Mouse (Mus musculus) neural tube, embryonic 15.5 days (tissue): ENCODE results near the gene Tmem151a. TPM values are rescaled to one million over a fixed set of nuclear protein-coding genes. Genes with fewer than 3 reads are reported as not detected.
"Not testable (repeated sequence)": the region's sequence is repeated elsewhere in the genome, so short reads cannot be mapped to it uniquely, and the experiment has no call there.

Experiments used
- ATAC-seq: fragments of 200-750 bp; cut with Nextera tagmentation; 2 replicates; pipeline ENCODE4 v1.8.0; 2017; ENCODE audit warnings: mild to moderate bottlenecking, moderate TSS enrichment, moderate library complexity; ENCODE audit not compliant: low FRiP score
- H3K27ac ChIP-seq: fragments of 300-500 bp; sonication (generic); replicated peaks from 2 replicates; pipeline ENCODE4 v1.5.1; 2015; ENCODE audit warnings: mild to moderate bottlenecking, inconsistent platforms
- H3K27me3 ChIP-seq: fragments of 300-500 bp; sonication (generic); replicated peaks from 2 replicates; pipeline ENCODE4 v1.6.1; 2015; ENCODE audit warnings: inconsistent platforms
- H3K36me3 ChIP-seq: fragments of 300-500 bp; sonication (generic); 2 replicates; pipeline ENCODE4 v1.6.1; 2015; ENCODE audit warnings: inconsistent platforms
- H3K4me1 ChIP-seq: fragments of 300-500 bp; sonication (generic); 2 replicates; pipeline ENCODE4 v1.6.1; 2015; ENCODE audit warnings: inconsistent platforms
- H3K4me2 ChIP-seq: fragments of 300-500 bp; sonication (generic); 2 replicates; pipeline ENCODE4 v1.6.1; 2015; ENCODE audit warnings: inconsistent platforms, mild to moderate bottlenecking, moderate library complexity
- H3K4me3 ChIP-seq: fragments of 300-500 bp; sonication (generic); replicated peaks from 2 replicates; pipeline ENCODE4 v1.5.1; 2015; ENCODE audit warnings: mild to moderate bottlenecking, inconsistent platforms
- H3K9ac ChIP-seq: fragments of 300-500 bp; sonication (generic); replicated peaks from 2 replicates; pipeline ENCODE4 v1.6.1; 2015; ENCODE audit warnings: mild to moderate bottlenecking, inconsistent platforms
- H3K9me3 ChIP-seq: fragments of 300-500 bp; sonication (generic); replicated peaks from 2 replicates; pipeline ENCODE4 v1.6.1; 2016; ENCODE audit warnings: inconsistent platforms
- WGBS: fragments of 180-500 bp; shearing (Covaris S2); methylation state at CpG from one replicate; pipeline ENCODE4 v1.1.7; 2015; ENCODE audit warnings: mixed read lengths; 5-methylcytosine and 5-hydroxymethylcytosine counted together
- polyA plus RNA-seq: library from polyadenylated mRNA; unstranded; fragments of >200 nt; fragmentation: Nextera tagmentation; extraction: Ambion mirVana; gene quantifications from 2 replicates; pipeline ENCODE4 v1.2.1, GENCODE M21; 2015

The Tmem151a gene
- polyA plus RNA-seq, 1 experiment from 2014 or later = 38.5 TPM

DNA sequence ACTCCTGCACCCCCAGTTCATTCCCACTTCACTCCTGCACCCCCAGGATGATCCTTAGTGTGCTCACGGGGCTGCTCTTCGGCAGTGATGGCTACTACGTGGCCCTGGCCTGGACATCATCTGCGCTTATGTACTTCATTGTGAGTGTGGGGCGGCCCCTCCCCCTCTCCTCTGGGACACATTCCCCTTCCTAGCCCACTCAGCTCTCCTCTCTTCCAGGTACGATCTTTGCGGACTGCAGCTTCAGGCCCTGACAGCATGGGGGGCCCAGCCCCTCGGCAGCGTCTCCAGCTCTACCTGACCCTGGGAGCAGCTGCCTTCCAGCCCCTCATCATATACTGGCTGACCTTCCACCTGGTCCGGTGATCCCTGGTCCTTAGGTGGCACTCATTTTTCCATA, 6.8 kb upstream of the Tmem151a start:
- ATAC-seq = no peak
- Histone ChIP-seq H3K4me1 (peaks cover 73% of the 10 kb centered on the region), H3K4me3 (no peak overlapping the region), H3K9me3 (no peaks in the 10 kb centered on the region), H3K9ac (0 out of 2 replicates have a peak overlapping the region, but pooled peaks have one; percentile 5), H3K4me2 (no peak overlapping the region), H3K36me3 (peaks cover 39% of the 10 kb centered on the region), H3K27me3 (no peaks in the 10 kb centered on the region), H3K27ac (0 out of 2 replicates have a peak overlapping the region, but pooled peaks have one; percentile 5)
- WGBS = 83% methylated on average over 10 of the region's 10 CpGs

- H3K4me2 ChIP-seq = peak overlapping the region; percentile 84
- 85% methylated on average over 4 of the region's 4 CpGs for WGBS
- ATAC-seq = no peak
- H3K36me3 ChIP-seq = peaks cover 39% of the 10 kb centered on the region
- peak overlapping the region; percentile 69 for H3K4me3 ChIP-seq
- no peak overlapping the region for H3K27ac ChIP-seq
- H3K4me1 ChIP-seq = peaks cover 62% of the 10 kb centered on the region
- H3K9me3 ChIP-seq = no peaks in the 10 kb centered on the region
- H3K27me3 ChIP-seq = peaks cover 21% of the 10 kb centered on the region
- H3K9ac ChIP-seq = peak overlapping the region; percentile 71
Observed at GRCm38 (mm10) chr19:5089324-5089723, 4.0 kb upstream of the Tmem151a start.

DNA sequence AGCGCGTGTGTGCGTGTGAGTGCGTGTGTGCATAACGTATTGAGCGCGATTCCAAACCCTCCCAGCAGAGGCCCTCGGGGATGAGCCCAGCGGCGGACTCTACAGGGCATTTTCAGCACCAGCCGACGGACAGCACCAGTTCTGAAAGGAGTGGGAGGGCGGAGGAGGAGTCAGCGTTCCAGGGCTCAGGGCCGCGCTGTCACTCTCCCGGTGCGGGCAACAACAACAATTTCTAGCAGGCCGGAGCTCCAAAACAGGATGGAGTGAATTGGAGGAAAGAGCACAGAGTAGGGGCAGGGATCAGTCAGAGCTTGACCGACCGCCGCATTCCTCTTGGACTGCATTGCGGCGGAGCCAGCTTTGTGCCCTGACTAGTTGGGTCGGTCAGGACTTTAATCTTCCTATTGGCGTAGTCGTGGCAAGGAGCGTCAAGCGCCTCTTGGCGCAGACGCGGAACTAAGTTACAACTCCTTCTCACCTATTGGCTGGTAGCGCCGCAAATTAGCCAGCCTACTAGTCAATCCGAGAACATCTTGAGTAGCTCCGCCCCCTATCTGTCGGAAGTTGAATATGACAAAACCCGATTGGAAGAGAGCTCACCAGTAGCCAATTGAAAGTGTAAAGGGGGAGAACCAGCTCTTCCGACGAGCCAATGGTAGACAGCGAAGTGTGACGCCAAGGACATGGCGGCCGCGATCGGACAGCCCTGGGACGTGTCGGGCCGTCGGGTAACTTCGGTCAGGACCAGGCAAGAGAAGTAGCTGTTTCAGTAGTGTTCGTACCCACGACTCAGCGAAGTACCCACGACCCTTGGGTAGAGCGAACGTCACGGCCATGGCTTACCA, 2.8 kb upstream of the Tmem151a start, which contains the start of gene Yif1a:
Gene Yif1a (plus strand): TSS at position 655 of the 845 bp plus-strand sequence.
- no peaks in the 10 kb centered on the region for H3K9me3 ChIP-seq
- peak within 1 kb of the TSS; percentile 93 for H3K27ac ChIP-seq
- H3K4me1 ChIP-seq = peaks cover 55% of the 10 kb centered on the region
- under 1% methylated on average over 58 of the region's 58 CpGs for WGBS
- H3K4me3 ChIP-seq = peak within 1 kb of the TSS; percentile 69
- H3K9ac ChIP-seq = peak within 1 kb of the TSS; percentile 71
- H3K4me2 ChIP-seq = peak within 1 kb of the TSS; percentile 84
- peak; percentile 91 for ATAC-seq
- H3K36me3 ChIP-seq = peaks cover 32% of the 10 kb centered on the region
- peaks cover 32% of the 10 kb centered on the region for H3K27me3 ChIP-seq

- Histone ChIP-seq H3K4me1 (peaks cover 44% of the 10 kb centered on the region), H3K36me3 (peaks cover 17% of the 10 kb centered on the region), H3K27me3 (peaks cover 48% of the 10 kb centered on the region)
- not testable (repeated sequence) for H3K9ac ChIP-seq, H3K9me3 ChIP-seq, H3K4me2 ChIP-seq, ATAC-seq, H3K4me3 ChIP-seq, H3K27ac ChIP-seq
- WGBS = 53% methylated on average over 4 of the region's 4 CpGs
Observed at GRCm38 (mm10) chr19:5086533-5086932, 1.2 kb upstream of the Tmem151a start.

- H3K9me3 ChIP-seq = no peaks in the 10 kb centered on the region
- peak overlapping the region; percentile 77 for H3K9ac ChIP-seq
- peak overlapping the region; percentile 58 for H3K4me3 ChIP-seq
- H3K36me3 ChIP-seq = 0 out of 2 replicates have a peak, but pooled peaks cover 2% of the 10 kb centered on the region
- peaks cover 65% of the 10 kb centered on the region for H3K27me3 ChIP-seq
- no peak for ATAC-seq
- H3K27ac ChIP-seq = peak overlapping the region; percentile 62
- peaks cover 40% of the 10 kb centered on the region for H3K4me1 ChIP-seq
- 3% methylated on average over 15 of the region's 15 CpGs for WGBS
- H3K4me2 ChIP-seq = peak overlapping the region; percentile 70
Observed at GRCm38 (mm10) chr19:5084834-5085144, 542 bp downstream of the Tmem151a start.

- Histone ChIP-seq H3K27me3 (peaks cover 69% of the 10 kb centered on the region), H3K4me1 (peaks cover 34% of the 10 kb centered on the region), H3K4me2 (peak overlapping the region; percentile 70), H3K9ac (peak overlapping the region; percentile 77), H3K9me3 (no peaks in the 10 kb centered on the region), H3K4me3 (peak overlapping the region; percentile 58), H3K27ac (peak overlapping the region; percentile 62; the same call in 1 of the 2 replicates), H3K36me3 (no peaks in the 10 kb centered on the region)
- ATAC-seq = no peak
- 81% methylated on average over 3 of the region's 3 CpGs for WGBS
Observed at GRCm38 (mm10) chr19:5083961-5084833, 1.1 kb downstream of the Tmem151a start.

- Histone ChIP-seq H3K27ac (no peak overlapping the region), H3K4me3 (no peak overlapping the region), H3K36me3 (no peaks in the 10 kb centered on the region), H3K4me2 (no peak overlapping the region), H3K27me3 (peaks cover 69% of the 10 kb centered on the region), H3K9ac (no peak overlapping the region), H3K9me3 (no peaks in the 10 kb centered on the region), H3K4me1 (peaks cover 27% of the 10 kb centered on the region)
- 62% methylated on average over 24 of the region's 24 CpGs for WGBS
- ATAC-seq = no peak
Observed at GRCm38 (mm10) chr19:5082596-5082995, 2.7 kb downstream of the Tmem151a start.

DNA sequence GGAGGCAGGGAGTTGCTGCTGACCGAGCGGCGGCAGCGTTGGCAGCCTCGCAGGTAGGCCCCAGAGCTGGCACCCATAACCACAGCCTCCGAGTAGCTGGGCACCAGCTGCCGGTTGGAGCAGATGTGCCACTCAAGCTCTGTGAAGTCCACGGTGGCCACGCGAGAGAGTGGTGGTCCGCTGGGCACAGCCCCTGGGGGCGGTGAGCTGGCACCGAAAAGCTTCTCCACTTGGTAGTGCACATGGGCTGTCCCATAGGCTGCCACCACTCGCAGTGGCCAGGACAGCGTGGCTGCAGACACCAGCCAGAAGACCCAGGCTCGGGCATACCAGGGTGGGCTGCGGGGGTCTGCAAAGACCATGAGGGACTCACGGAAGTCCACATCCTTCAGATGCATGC, 3.3 kb downstream of the Tmem151a start:
- Histone ChIP-seq H3K27ac (no peak overlapping the region), H3K36me3 (no peaks in the 10 kb centered on the region), H3K27me3 (peaks cover 69% of the 10 kb centered on the region), H3K9me3 (no peaks in the 10 kb centered on the region), H3K4me1 (peaks cover 21% of the 10 kb centered on the region), H3K4me3 (no peak overlapping the region), H3K4me2 (no peak overlapping the region), H3K9ac (no peak overlapping the region)
- 62% methylated on average over 18 of the region's 18 CpGs for WGBS
- no peak for ATAC-seq

GRCm38 (mm10) chr19:5079279-5079678, 6.1 kb downstream of the Tmem151a start:
- H3K9ac ChIP-seq = no peak overlapping the region
- H3K4me1 ChIP-seq = peaks cover 5% of the 10 kb centered on the region; the same call in 1 of the 2 replicates
- ATAC-seq = no peak
- no peak overlapping the region for H3K4me3 ChIP-seq
- no peaks in the 10 kb centered on the region for H3K36me3 ChIP-seq
- 90% methylated on average over 1 of the region's 1 CpGs for WGBS
- H3K27me3 ChIP-seq = peaks cover 58% of the 10 kb centered on the region
- H3K4me2 ChIP-seq = no peak overlapping the region
- H3K9me3 ChIP-seq = no peaks in the 10 kb centered on the region
- H3K27ac ChIP-seq = no peak overlapping the region

DNA sequence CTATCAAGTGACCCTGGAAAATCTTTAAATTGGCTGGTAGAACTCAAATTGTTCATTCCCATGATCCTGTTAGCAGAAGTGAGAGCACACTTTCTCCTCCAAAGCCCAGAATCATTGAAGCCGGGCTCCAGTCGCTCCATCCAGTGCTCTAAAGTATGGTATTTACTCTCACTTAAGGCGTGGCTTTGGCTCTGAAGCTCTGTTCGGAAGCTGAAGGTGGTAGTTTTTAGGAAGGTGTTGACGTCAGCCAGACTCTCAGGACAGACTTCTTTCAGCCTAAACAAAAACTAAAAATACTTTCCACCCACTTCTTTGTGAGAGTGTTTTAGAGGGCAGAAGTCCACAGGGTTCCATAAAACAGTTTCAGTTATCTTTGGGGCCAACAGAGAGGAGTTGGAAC, 11.8 kb downstream of the Tmem151a start:
- Histone ChIP-seq H3K9ac (no peak overlapping the region), H3K4me3 (no peak overlapping the region), H3K27ac (no peak overlapping the region), H3K36me3 (no peaks in the 10 kb centered on the region), H3K27me3 (peaks cover 38% of the 10 kb centered on the region), H3K4me1 (peaks cover 30% of the 10 kb centered on the region), H3K9me3 (no peaks in the 10 kb centered on the region), H3K4me2 (peak overlapping the region; percentile 83; the same call in 1 of the 2 replicates)
- ATAC-seq = no peak
- WGBS = 39% methylated on average over 5 of the region's 5 CpGs

GRCm38 (mm10) chr19:5073028-5073427, 12.3 kb downstream of the Tmem151a start:
- Histone ChIP-seq H3K9me3 (no peaks in the 10 kb centered on the region), H3K4me1 (peaks cover 34% of the 10 kb centered on the region), H3K9ac (no peak overlapping the region), H3K27me3 (peaks cover 38% of the 10 kb centered on the region), H3K4me3 (peak overlapping the region; percentile 44), H3K4me2 (peak overlapping the region; percentile 83), H3K36me3 (no peaks in the 10 kb centered on the region), H3K27ac (no peak overlapping the region)
- WGBS = 1% methylated on average over 15 of the region's 15 CpGs
- ATAC-seq = no peak
